Mouse (Mus musculus): ENCODE data around the gene Wdr74.
"Not testable (repeated sequence)": the region's sequence is repeated elsewhere in the genome, so short reads cannot be mapped to it uniquely, and the experiment has no call there.

DNA sequence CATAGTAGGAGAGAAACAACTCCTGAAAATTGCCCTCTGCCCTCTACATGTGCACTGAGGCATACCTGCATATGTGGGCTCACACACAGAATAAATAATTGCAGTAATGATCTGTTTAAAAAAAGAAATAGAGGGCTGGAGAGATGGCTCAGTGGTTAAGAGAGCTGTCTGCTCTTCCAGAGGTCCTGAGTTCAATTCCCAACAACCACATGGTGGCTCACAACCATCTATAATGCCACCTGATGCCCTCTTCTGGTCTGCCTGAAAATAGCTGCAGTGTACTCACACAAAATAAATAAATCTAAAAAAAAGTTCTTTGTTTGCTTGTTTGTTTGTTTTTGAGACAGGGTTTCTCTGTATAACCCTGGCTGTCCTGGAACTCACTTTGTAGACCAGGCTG is 16.6 kb upstream of the Wdr74 start:
- TF ChIP-seq CTCF (IDR thresholded peaks at IDR 0.05; ENCODE audit: borderline replicate concordance, insufficient read depth, low read depth, low read length); POLR2A (IDR thresholded peaks at IDR 0.05; ENCODE audit: borderline replicate concordance, insufficient read depth, low read length): not testable (repeated sequence)
